29 mouse cellular contexts compared by ENCODE assay signal in genomic region chr6:121517726-121518125, GRCm38 (mm10). TPM values are rescaled to one million over a fixed set of nuclear protein-coding genes. Genes with fewer than 3 reads are reported as not detected.
"Had no signal": no experiment of that assay in that cellular context is flagged by ENCODE, and none has a peak within 500 bp of the region (broad histone marks: within the 10 kb centered on the region; RNA-seq: fewer than 3 reads in every experiment).

No protein-coding gene starts in this region.

- H3K9ac ChIP-seq: embryonic facial prominence, embryonic 12.5 days; embryonic facial prominence, embryonic 13.5 days; embryonic facial prominence, embryonic 15.5 days; forebrain, embryonic 12.5 days; forebrain, embryonic 13.5 days; forebrain, embryonic 15.5 days had no signal

- DNase-seq: cerebellum, adult 18-20 months; cerebellum, adult 2 months; cerebellum, adult 8-10 months; cerebellum, adult 9-10 months; cerebellum, adult 9-11 months; cerebellum, postnatal 10 days; cerebellum, postnatal 14 days; cerebellum, postnatal 25 days; cerebellum, postnatal 36 days; embryo, embryonic 11 days; gastrocnemius, adult 2 months; gastrocnemius, postnatal 10 days; gastrocnemius, postnatal 14 days; gastrocnemius, postnatal 25 days; gastrocnemius, postnatal 36 days; heart, adult 18-20 months had no signal

- ATAC-seq: forebrain, embryonic 13.5 days; forebrain, embryonic 14.5 days; forebrain, embryonic 15.5 days; forebrain, embryonic 16.5 days had no signal

- H3K27me3 ChIP-seq: embryonic facial prominence, embryonic 12.5 days; embryonic facial prominence, embryonic 13.5 days; embryonic facial prominence, embryonic 15.5 days; forebrain, embryonic 13.5 days; forebrain, embryonic 15.5 days had no signal

- H3K4me2 ChIP-seq: embryonic facial prominence, embryonic 12.5 days; embryonic facial prominence, embryonic 13.5 days; embryonic facial prominence, embryonic 15.5 days; forebrain, embryonic 12.5 days; forebrain, embryonic 13.5 days; forebrain, embryonic 15.5 days had no signal

- H3K4me1 ChIP-seq: embryonic facial prominence, embryonic 12.5 days; embryonic facial prominence, embryonic 13.5 days; embryonic facial prominence, embryonic 15.5 days; forebrain, embryonic 10.5 days; forebrain, embryonic 12.5 days; forebrain, embryonic 13.5 days; forebrain, embryonic 15.5 days had no signal

- H3K9me3 ChIP-seq: embryonic facial prominence, embryonic 10.5 days; embryonic facial prominence, embryonic 12.5 days; embryonic facial prominence, embryonic 13.5 days; embryonic facial prominence, embryonic 15.5 days; forebrain, embryonic 10.5 days; forebrain, embryonic 12.5 days; forebrain, embryonic 13.5 days; forebrain, embryonic 15.5 days had no signal

- H3K36me3 ChIP-seq: embryonic facial prominence, embryonic 10.5 days; embryonic facial prominence, embryonic 12.5 days; embryonic facial prominence, embryonic 13.5 days; embryonic facial prominence, embryonic 15.5 days; forebrain, embryonic 10.5 days; forebrain, embryonic 12.5 days; forebrain, embryonic 15.5 days had no signal

- H3K4me3 ChIP-seq: embryonic facial prominence, embryonic 10.5 days; embryonic facial prominence, embryonic 12.5 days; embryonic facial prominence, embryonic 13.5 days; embryonic facial prominence, embryonic 15.5 days; erythroblast, embryonic 14.5 days; forebrain, embryonic 10.5 days; forebrain, embryonic 12.5 days; forebrain, embryonic 13.5 days; forebrain, embryonic 15.5 days; gastrocnemius, adult 2 months had no signal

- H3K27ac ChIP-seq: embryonic facial prominence, embryonic 10.5 days; embryonic facial prominence, embryonic 12.5 days; embryonic facial prominence, embryonic 13.5 days; embryonic facial prominence, embryonic 15.5 days; forebrain, embryonic 10.5 days; forebrain, embryonic 12.5 days; forebrain, embryonic 13.5 days; forebrain, embryonic 15.5 days; gastrocnemius, adult 2 months had no signal

RNA-seq across cellular contexts. Expression of gene Iqsec3, which starts 44.2 kb away (rescaled TPM):
- total RNA-seq: common myeloid progenitor, adult 5-6 weeks; granulocyte monocyte progenitor cell, adult 5-6 weeks had no signal
- polyA plus RNA-seq: erythroblast, embryonic 14.5 days had no signal
